Mouse (Mus musculus) liver, embryonic 13.5 days (tissue): ENCODE measurements around the gene Pax3. TPM values are rescaled to one million over a fixed set of nuclear protein-coding genes. Genes with fewer than 3 reads are reported as not detected.

Experiments used
- ATAC-seq: fragments of 200-750 bp; cut with Nextera tagmentation; 2 replicates; pipeline ENCODE4 v1.8.0; 2017; ENCODE audit warnings: low read depth, mild to moderate bottlenecking, moderate number of reproducible peaks, moderate library complexity
- DNase-seq: peaks from one replicate; pipeline ENCODE4 v3.0.0; 2022
- H3K27ac ChIP-seq: fragments of 300-500 bp; sonication (generic); 2 replicates; pipeline ENCODE4 v1.5.1; 2015; ENCODE audit warnings: moderate library complexity, mild to moderate bottlenecking, inconsistent platforms
- H3K27me3 ChIP-seq: fragments of 300-500 bp; sonication (generic); 2 replicates; pipeline ENCODE4 v1.6.1; 2015; ENCODE audit warnings: mild to moderate bottlenecking, inconsistent platforms
- H3K36me3 ChIP-seq: fragments of 300-500 bp; sonication (generic); 2 replicates; pipeline ENCODE4 v1.6.1; 2015; ENCODE audit warnings: mild to moderate bottlenecking, inconsistent platforms
- H3K4me1 ChIP-seq: fragments of 300-500 bp; sonication (generic); replicated peaks from 2 replicates; pipeline ENCODE4 v1.6.1; 2015; ENCODE audit warnings: inconsistent platforms
- H3K4me2 ChIP-seq: fragments of 300-500 bp; sonication (generic); 2 replicates; pipeline ENCODE4 v1.6.1; 2015; ENCODE audit warnings: inconsistent platforms, mild to moderate bottlenecking, moderate library complexity
- H3K4me3 ChIP-seq: fragments of 300-500 bp; sonication (generic); replicated peaks from 2 replicates; pipeline ENCODE4 v1.5.1; 2015; ENCODE audit warnings: mild to moderate bottlenecking, inconsistent platforms
- H3K9ac ChIP-seq: fragments of 300-500 bp; sonication (generic); 2 replicates; pipeline ENCODE4 v1.6.1; 2015; ENCODE audit warnings: mild to moderate bottlenecking, inconsistent platforms
- H3K9me3 ChIP-seq: fragments of 300-500 bp; sonication (generic); replicated peaks from 2 replicates; pipeline ENCODE4 v1.6.1; 2016; ENCODE audit warnings: inconsistent platforms
- WGBS: fragments of 180-500 bp; shearing (Covaris S2); methylation state at CpG from one replicate; pipeline ENCODE4 v1.1.7; 2015; ENCODE audit not compliant: insufficient replicate concordance; 5-methylcytosine and 5-hydroxymethylcytosine counted together
- polyA plus RNA-seq: library from polyadenylated mRNA; unstranded; fragments of >200 nt; fragmentation: Nextera tagmentation; extraction: Ambion mirVana; gene quantifications from 2 replicates; pipeline ENCODE4 v1.2.1, GENCODE M21; 2015

Gene Pax3
- polyA plus RNA-seq, 1 experiment from 2014 or later, result 0.06 TPM

- H3K27me3 ChIP-seq, result peaks cover 99% of the 10 kb centered on the region
- no peak overlapping the region for H3K4me2 ChIP-seq
- H3K9me3 ChIP-seq, result no peaks in the 10 kb centered on the region
- H3K4me1 ChIP-seq, result no peaks in the 10 kb centered on the region
- ATAC-seq, result no peak
- no peak overlapping the region for H3K27ac ChIP-seq
- no peak overlapping the region for H3K9ac ChIP-seq
- no peak for DNase-seq
- 4% methylated on average over 15 of the region's 15 CpGs for WGBS
- no peaks in the 10 kb centered on the region for H3K36me3 ChIP-seq
- no peak overlapping the region for H3K4me3 ChIP-seq
Observed at GRCm38 (mm10) chr1:78210568-78210967, 13.6 kb upstream of the Pax3 start.

GRCm38 (mm10) chr1:78208281-78208814, 11.4 kb upstream of the Pax3 start:
- DNase-seq, result no peak
- 5% methylated on average over 9 of the region's 9 CpGs for WGBS
- no peak for ATAC-seq

GRCm38 (mm10) chr1:78204341-78204740, 7.4 kb upstream of the Pax3 start:
- peaks cover 99% of the 10 kb centered on the region for H3K27me3 ChIP-seq
- ATAC-seq (no peak), DNase-seq (no peak)
- WGBS, result 16% methylated on average over 4 of the region's 4 CpGs
- no peak overlapping the region for H3K27ac ChIP-seq
- H3K4me2 ChIP-seq, result no peak overlapping the region
- no peaks in the 10 kb centered on the region for H3K9me3 ChIP-seq
- no peaks in the 10 kb centered on the region for H3K4me1 ChIP-seq
- no peaks in the 10 kb centered on the region for H3K36me3 ChIP-seq
- 0 out of 2 replicates have a peak overlapping the region, but pooled peaks have one; percentile 41 for H3K4me3 ChIP-seq
- H3K9ac ChIP-seq, result no peak overlapping the region

More at GRCm38 (mm10) chr1:78208281-78208814, 11.4 kb upstream of the Pax3 start:
- Histone ChIP-seq H3K9ac (no peak overlapping the region), H3K9me3 (no peaks in the 10 kb centered on the region), H3K27me3 (peaks cover 99% of the 10 kb centered on the region), H3K36me3 (no peaks in the 10 kb centered on the region), H3K4me3 (no peak overlapping the region), H3K4me1 (no peaks in the 10 kb centered on the region), H3K27ac (no peak overlapping the region), H3K4me2 (no peak overlapping the region)

- no peak for DNase-seq
- Histone ChIP-seq H3K27me3 (peaks cover 99% of the 10 kb centered on the region), H3K4me3 (peak overlapping the region; percentile 41), H3K4me1 (no peaks in the 10 kb centered on the region), H3K36me3 (no peaks in the 10 kb centered on the region), H3K9ac (no peak overlapping the region), H3K27ac (no peak overlapping the region), H3K9me3 (no peaks in the 10 kb centered on the region), H3K4me2 (peak overlapping the region; percentile 52)
- ATAC-seq, result no peak
- WGBS, result 2% methylated on average over 33 of the region's 33 CpGs
Observed at GRCm38 (mm10) chr1:78203622-78204211, 6.8 kb upstream of the Pax3 start.

- no peaks in the 10 kb centered on the region for H3K36me3 ChIP-seq
- H3K27me3 ChIP-seq, result peaks cover 99% of the 10 kb centered on the region
- no peaks in the 10 kb centered on the region for H3K4me1 ChIP-seq
- H3K4me3 ChIP-seq, result peak overlapping the region; percentile 41
- H3K4me2 ChIP-seq, result peak overlapping the region; percentile 52
- ATAC-seq (no peak), DNase-seq (no peak)
- WGBS, result 2% methylated on average over 14 of the region's 14 CpGs
- no peak overlapping the region for H3K27ac ChIP-seq
- no peak overlapping the region for H3K9ac ChIP-seq
- no peaks in the 10 kb centered on the region for H3K9me3 ChIP-seq
Observed at GRCm38 (mm10) chr1:78203086-78203614, 6.2 kb upstream of the Pax3 start.

GRCm38 (mm10) chr1:78202466-78203085, 5.6 kb upstream of the Pax3 start:
- Histone ChIP-seq H3K4me1 (no peaks in the 10 kb centered on the region), H3K9ac (no peak overlapping the region), H3K4me3 (no peak overlapping the region), H3K4me2 (no peak overlapping the region), H3K27ac (no peak overlapping the region), H3K27me3 (peaks cover 99% of the 10 kb centered on the region), H3K9me3 (no peaks in the 10 kb centered on the region), H3K36me3 (no peaks in the 10 kb centered on the region)
- DNase-seq (no peak), ATAC-seq (no peak)
- 4% methylated on average over 23 of the region's 23 CpGs for WGBS

- H3K9ac ChIP-seq, result no peak overlapping the region
- peaks cover 99% of the 10 kb centered on the region for H3K27me3 ChIP-seq
- no peaks in the 10 kb centered on the region for H3K9me3 ChIP-seq
- no peak overlapping the region for H3K27ac ChIP-seq
- ATAC-seq (no peak), DNase-seq (no peak)
- WGBS, result 3% methylated on average over 28 of the region's 28 CpGs
- no peak overlapping the region for H3K4me3 ChIP-seq
- no peaks in the 10 kb centered on the region for H3K36me3 ChIP-seq
- H3K4me2 ChIP-seq, result no peak overlapping the region
- peaks cover 3% of the 10 kb centered on the region; the same call in 1 of the 2 replicates for H3K4me1 ChIP-seq
Observed at GRCm38 (mm10) chr1:78201251-78202010, 4.5 kb upstream of the Pax3 start.

- Histone ChIP-seq H3K4me3 (no peak overlapping the region), H3K36me3 (no peaks in the 10 kb centered on the region), H3K27me3 (peaks cover 99% of the 10 kb centered on the region), H3K27ac (no peak overlapping the region), H3K4me1 (peaks cover 3% of the 10 kb centered on the region; the same call in 1 of the 2 replicates), H3K9ac (no peak overlapping the region), H3K4me2 (no peak overlapping the region), H3K9me3 (no peaks in the 10 kb centered on the region)
- DNase-seq (no peak), ATAC-seq (no peak)
- 1% methylated on average over 15 of the region's 15 CpGs for WGBS
Observed at GRCm38 (mm10) chr1:78200191-78200590, 3.3 kb upstream of the Pax3 start.

GRCm38 (mm10) chr1:78199221-78199620, 2.3 kb upstream of the Pax3 start:
- H3K4me1 ChIP-seq, result peaks cover 3% of the 10 kb centered on the region; the same call in 1 of the 2 replicates
- no peak overlapping the region for H3K27ac ChIP-seq
- ATAC-seq (no peak), DNase-seq (no peak)
- 5% methylated on average over 9 of the region's 9 CpGs for WGBS
- no peak overlapping the region for H3K4me3 ChIP-seq
- H3K4me2 ChIP-seq, result no peak overlapping the region
- H3K9me3 ChIP-seq, result no peaks in the 10 kb centered on the region
- no peaks in the 10 kb centered on the region for H3K36me3 ChIP-seq
- no peak overlapping the region for H3K9ac ChIP-seq
- peaks cover 99% of the 10 kb centered on the region for H3K27me3 ChIP-seq

GRCm38 (mm10) chr1:78198319-78198940, 1.5 kb upstream of the Pax3 start:
- Histone ChIP-seq H3K9me3 (no peaks in the 10 kb centered on the region), H3K36me3 (no peaks in the 10 kb centered on the region), H3K9ac (no peak overlapping the region), H3K27ac (no peak overlapping the region), H3K4me2 (no peak overlapping the region), H3K4me3 (no peak overlapping the region), H3K4me1 (peaks cover 3% of the 10 kb centered on the region; the same call in 1 of the 2 replicates), H3K27me3 (peaks cover 99% of the 10 kb centered on the region)
- WGBS, result 3% methylated on average over 9 of the region's 9 CpGs
- no peak for ATAC-seq
- no peak for DNase-seq
